Mouse (Mus musculus): ENCODE measurements at regions not wholly inside any gene's neighbourhood (a gene's known extent, or its start where the extent isn't known, plus 50 kb on each side); places are given as distances from the start of the nearest gene placed in this dataset.

- H3K4me1 ChIP-seq (ENCODE audit: control insufficient read depth in 1 of 2, insufficient read depth in 2 of 2): no peaks in the 10 kb centered on the region
- no peaks in the 10 kb centered on the region for H3K27me3 ChIP-seq (replicated peaks)
- no peaks in the 10 kb centered on the region for H3K79me2 ChIP-seq (replicated peaks; ENCODE audit: control insufficient read depth, extremely low read depth, insufficient read depth, poor library complexity, severe bottlenecking)
- H3K9ac ChIP-seq (ENCODE audit: insufficient read depth, low read depth): no peak overlapping the region
- no peak for DNase-seq (ENCODE audit: extremely low read depth)
- no peak for TF ChIP-seq IRF4 (IDR thresholded peaks at IDR 0.05; ENCODE audit: low read depth, low read length)
- no peak for TF ChIP-seq NRF1 (IDR thresholded peaks at IDR 0.05; ENCODE audit: low read depth, low read length)
- no peak for TF ChIP-seq POLR2A (IDR thresholded peaks at IDR 0.05; ENCODE audit: low read depth, low read length)
- TF ChIP-seq POLR2AphosphoS2 (IDR thresholded peaks at IDR 0.05; ENCODE audit: low read depth, low read length): no peak
- TF ChIP-seq UBTF (IDR thresholded peaks at IDR 0.05; ENCODE audit: low read depth, low read length): no peak
- TF ChIP-seq SIN3A (IDR thresholded peaks at IDR 0.05; ENCODE audit: low read length): no peak
- TF ChIP-seq MAX (IDR thresholded peaks at IDR 0.05; ENCODE audit: low read length): no peak
- no peak for TF ChIP-seq MAFK (IDR thresholded peaks at IDR 0.05; ENCODE audit: insufficient replicate concordance, low read length)
- TF ChIP-seq KAT2A (IDR thresholded peaks at IDR 0.05; ENCODE audit: insufficient replicate concordance, low read length): no peak
- H3K4me2 ChIP-seq (ENCODE audit: insufficient read depth, low read depth, poor library complexity, severe bottlenecking): no peak overlapping the region
- H3K36me3 ChIP-seq (replicated peaks in 1 of 2; ENCODE audit: control insufficient read depth in 1 of 2, insufficient read depth in 1 of 2, low read length in 1 of 2): no peaks in the 10 kb centered on the region
- no peak overlapping the region for H3K27ac ChIP-seq (ENCODE audit: insufficient read depth, low read depth)
- dilution Hi-C loops (cut with MboI; ENCODE audit: extremely low pct_ligation_motif_present, extremely low pct_unique_long_range_greater_than_20kb, low sequenced_read_pairs): no loop called here
- in situ Hi-C loops (cut with MboI; ENCODE audit: low pct_ligation_motif_present, low pct_unique_long_range_greater_than_20kb, low sequenced_read_pairs): no loop called here
- H3K4me3 ChIP-seq (replicated peaks in 1 of 3; ENCODE audit: low read depth in 2 of 3, low read length in 2 of 3, poor library complexity in 1 of 3): no peak overlapping the region
- H3K9me3 ChIP-seq (replicated peaks; ENCODE audit: low read length): peaks cover 65% of the 10 kb centered on the region
Observed at GRCm38 (mm10) chr6:93194741-93195140, 251.4 kb upstream of the Adamts9 start.

- Histone ChIP-seq H3K9ac (ENCODE audit: insufficient read depth, low read depth) (no peak overlapping the region), H3K4me2 (ENCODE audit: insufficient read depth, low read depth, poor library complexity, severe bottlenecking) (no peak overlapping the region), H3K79me2 (replicated peaks; ENCODE audit: control insufficient read depth, extremely low read depth, insufficient read depth, poor library complexity, severe bottlenecking) (no peaks in the 10 kb centered on the region), H3K4me3 (replicated peaks in 1 of 3; ENCODE audit: low read depth in 2 of 3, low read length in 2 of 3, poor library complexity in 1 of 3) (no peak overlapping the region), H3K27ac (ENCODE audit: insufficient read depth, low read depth) (no peak overlapping the region), H3K36me3 (replicated peaks in 1 of 2; ENCODE audit: control insufficient read depth in 1 of 2, insufficient read depth in 1 of 2, low read length in 1 of 2) (no peaks in the 10 kb centered on the region), H3K27me3 (replicated peaks) (no peaks in the 10 kb centered on the region), H3K4me1 (ENCODE audit: control insufficient read depth in 1 of 2, insufficient read depth in 2 of 2) (no peaks in the 10 kb centered on the region), H3K9me3 (replicated peaks; ENCODE audit: low read length) (peaks cover 53% of the 10 kb centered on the region)
- no peak for DNase-seq (ENCODE audit: extremely low read depth)
- in situ Hi-C loops (cut with MboI; ENCODE audit: low pct_ligation_motif_present, low pct_unique_long_range_greater_than_20kb, low sequenced_read_pairs): no loop called here
- TF ChIP-seq BHLHE40 (IDR thresholded peaks at IDR 0.05; ENCODE audit: low read depth, low read length) (no peak), MXI1 (IDR thresholded peaks at IDR 0.05; ENCODE audit: low read depth, low read length) (no peak), E2F4 (IDR thresholded peaks at IDR 0.05; ENCODE audit: insufficient replicate concordance, low read depth, low read length) (no peak), ZKSCAN1 (IDR thresholded peaks at IDR 0.05; ENCODE audit: borderline replicate concordance, low read depth, low read length) (no peak), NRF1 (IDR thresholded peaks at IDR 0.05; ENCODE audit: low read depth, low read length) (no peak), JUN (IDR thresholded peaks at IDR 0.05; ENCODE audit: insufficient read depth, low read depth, low read length) (no peak), RCOR1 (conservative IDR thresholded peaks at IDR 0.05; ENCODE audit: low read depth, low read length) (no peak), ETS1 (conservative IDR thresholded peaks at IDR 0.05; ENCODE audit: low read depth, low read length) (no peak)
- dilution Hi-C loops (cut with MboI; ENCODE audit: extremely low pct_ligation_motif_present, extremely low pct_unique_long_range_greater_than_20kb, low sequenced_read_pairs): no loop called here
Observed at GRCm38 (mm10) chr6:93192980-93193379, 249.7 kb upstream of the Adamts9 start.
